Mouse (Mus musculus) limb, embryonic 14.5 days (tissue): ENCODE measurements around the gene Zfp365. TPM values are rescaled to one million over a fixed set of nuclear protein-coding genes. Genes with fewer than 3 reads are reported as not detected.

Experiments used
- ATAC-seq: fragments of 200-750 bp; cut with Nextera tagmentation; 2 replicates; pipeline ENCODE4 v1.8.0; 2017; ENCODE audit warnings: low read depth, moderate number of reproducible peaks, moderate TSS enrichment; ENCODE audit not compliant: low FRiP score
- DNase-seq: peaks from one replicate; pipeline ENCODE4 v3.0.0-alpha.2; 2015; ENCODE audit warnings: low spot score
- H3K27ac ChIP-seq: fragments of 300-500 bp; sonication (generic); replicated peaks from 2 replicates; pipeline ENCODE4 v1.5.1; 2014; ENCODE audit warnings: low read depth, mild to moderate bottlenecking, low read length, moderate library complexity, mixed read lengths
- H3K27me3 ChIP-seq: fragments of 300-500 bp; sonication (generic); 2 replicates; pipeline ENCODE4 v1.6.1; 2014; ENCODE audit warnings: low read length, mixed read lengths; ENCODE audit not compliant: control insufficient read depth, insufficient read depth
- H3K36me3 ChIP-seq: fragments of 300-500 bp; sonication (generic); 2 replicates; pipeline ENCODE4 v1.6.1; 2014; ENCODE audit warnings: mild to moderate bottlenecking, low read length, moderate library complexity, mixed read lengths; ENCODE audit not compliant: control insufficient read depth, insufficient read depth
- H3K4me1 ChIP-seq: fragments of 300-500 bp; sonication (generic); 2 replicates; pipeline ENCODE4 v1.6.1; 2014; ENCODE audit warnings: antibody characterized with exemption, low read length, mixed read lengths; ENCODE audit not compliant: control insufficient read depth, insufficient read depth
- H3K4me2 ChIP-seq: fragments of 300-500 bp; sonication (generic); replicated peaks from 2 replicates; pipeline ENCODE4 v1.6.1; 2014; ENCODE audit warnings: low read depth, mild to moderate bottlenecking, low read length, moderate library complexity; ENCODE audit not compliant: severe bottlenecking
- H3K4me3 ChIP-seq: fragments of 300-500 bp; sonication (generic); replicated peaks from 2 replicates; pipeline ENCODE4 v1.5.1; 2014; ENCODE audit warnings: low read length
- H3K9ac ChIP-seq: fragments of 300-500 bp; sonication (generic); 2 replicates; pipeline ENCODE4 v1.6.1; 2014; ENCODE audit warnings: mild to moderate bottlenecking, low read depth, low read length, moderate library complexity; ENCODE audit not compliant: severe bottlenecking
- H3K9me3 ChIP-seq: fragments of 300-500 bp; sonication (generic); 2 replicates; pipeline ENCODE4 v1.6.1; 2016; ENCODE audit warnings: low read length; ENCODE audit not compliant: control insufficient read depth
- POLR2A ChIP-seq: fragments of 200-500 bp; IDR thresholded peaks from 2 replicates; pipeline ENCODE4 v1.8.0; 2012; ENCODE audit warnings: inconsistent platforms, mild to moderate bottlenecking, moderate library complexity, borderline replicate concordance; ENCODE audit not compliant: insufficient read depth, insufficient read length; ENCODE audit errors: extremely low read depth
- WGBS: fragments of 180-500 bp; shearing (Covaris S2); extraction: QIAGEN DNeasy Blood & Tissue Kit; methylation state at CpG from one replicate; pipeline ENCODE4 v1.1.7; 2014; 5-methylcytosine and 5-hydroxymethylcytosine counted together
- polyA plus RNA-seq, 2 experiments: library from polyadenylated mRNA; depleted of rRNA in 1 of 2; stranded (reverse) in 1 of 2; unstranded in 1 of 2; fragments of >200 nt; fragmentation: Nextera tagmentation in 1 of 2; extraction: Ambion mirVana in 1 of 2; gene quantifications; 2 replicates each; pipeline versions ENCODE4 v1.2.1 to v1.2.3; 2012 to 2014

The Zfp365 gene
- polyA plus RNA-seq, 2 experiments = 1.5 TPM

GRCm38 (mm10) chr10:67901179-67901578 lies 11.3 kb downstream of the Zfp365 start:
- H3K4me2 ChIP-seq = no peak overlapping the region
- no peak for TF ChIP-seq POLR2A
- no peak for DNase-seq
- H3K4me3 ChIP-seq = no peak overlapping the region
- no peaks in the 10 kb centered on the region for H3K4me1 ChIP-seq
- no peak for ATAC-seq
- 51% methylated on average over 5 of the region's 5 CpGs for WGBS
- H3K27me3 ChIP-seq = no peaks in the 10 kb centered on the region
- no peak overlapping the region for H3K27ac ChIP-seq
- no peaks in the 10 kb centered on the region for H3K9me3 ChIP-seq
- no peaks in the 10 kb centered on the region for H3K36me3 ChIP-seq
- no peak overlapping the region for H3K9ac ChIP-seq

- no peak for ATAC-seq
- 82% methylated on average over 4 of the region's 4 CpGs for WGBS
These were observed 13.3 kb downstream of the Zfp365 start for GRCm38 (mm10) chr10:67898949-67899675.

GRCm38 (mm10) chr10:67898355-67898935 lies 14.0 kb downstream of the Zfp365 start:
- H3K4me1 ChIP-seq = no peaks in the 10 kb centered on the region
- H3K4me3 ChIP-seq = no peak overlapping the region
- DNase-seq (no peak), ATAC-seq (no peak)
- TF ChIP-seq POLR2A = no peak
- no peak overlapping the region for H3K9ac ChIP-seq
- H3K4me2 ChIP-seq = no peak overlapping the region
- no peaks in the 10 kb centered on the region for H3K27me3 ChIP-seq
- no peak overlapping the region for H3K27ac ChIP-seq
- no peaks in the 10 kb centered on the region for H3K36me3 ChIP-seq
- WGBS = 89% methylated on average over 9 of the region's 9 CpGs
- no peaks in the 10 kb centered on the region for H3K9me3 ChIP-seq

More at GRCm38 (mm10) chr10:67898949-67899675, 13.3 kb downstream of the Zfp365 start:
- H3K9ac ChIP-seq = no peak overlapping the region
- H3K36me3 ChIP-seq = no peaks in the 10 kb centered on the region
- H3K4me2 ChIP-seq = no peak overlapping the region
- no peak for DNase-seq
- no peak overlapping the region for H3K4me3 ChIP-seq
- H3K27ac ChIP-seq = no peak overlapping the region
- H3K27me3 ChIP-seq = no peaks in the 10 kb centered on the region
- no peaks in the 10 kb centered on the region for H3K4me1 ChIP-seq
- no peaks in the 10 kb centered on the region for H3K9me3 ChIP-seq
- TF ChIP-seq POLR2A = no peak

DNA sequence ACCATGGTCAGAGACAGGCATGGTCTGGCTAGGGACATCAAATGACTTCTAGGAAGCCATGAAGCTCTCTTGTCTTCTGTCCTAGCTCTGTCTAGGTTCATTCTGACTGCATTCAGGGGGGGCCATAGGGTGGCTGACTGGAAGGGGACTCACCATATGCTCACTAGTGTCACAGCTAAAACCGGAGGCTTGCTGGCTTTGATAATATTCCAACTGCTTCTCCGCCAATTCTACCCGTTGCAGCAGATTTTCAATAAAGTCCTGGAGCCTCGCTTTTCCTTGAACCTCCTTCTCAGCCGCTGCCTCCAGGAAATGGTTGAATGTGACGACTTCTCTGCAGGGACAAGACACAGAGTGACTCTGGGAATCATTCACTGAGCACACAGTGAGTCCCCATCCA lies 15.2 kb downstream of the Zfp365 start:
- H3K36me3 ChIP-seq = no peaks in the 10 kb centered on the region
- H3K27me3 ChIP-seq = no peaks in the 10 kb centered on the region
- no peak overlapping the region for H3K4me3 ChIP-seq
- ATAC-seq (no peak), DNase-seq (no peak)
- H3K4me1 ChIP-seq = no peaks in the 10 kb centered on the region
- no peak overlapping the region for H3K4me2 ChIP-seq
- H3K27ac ChIP-seq = no peak overlapping the region
- no peak for TF ChIP-seq POLR2A
- H3K9me3 ChIP-seq = no peaks in the 10 kb centered on the region
- no peak overlapping the region for H3K9ac ChIP-seq
- 88% methylated on average over 6 of the region's 6 CpGs for WGBS

DNA sequence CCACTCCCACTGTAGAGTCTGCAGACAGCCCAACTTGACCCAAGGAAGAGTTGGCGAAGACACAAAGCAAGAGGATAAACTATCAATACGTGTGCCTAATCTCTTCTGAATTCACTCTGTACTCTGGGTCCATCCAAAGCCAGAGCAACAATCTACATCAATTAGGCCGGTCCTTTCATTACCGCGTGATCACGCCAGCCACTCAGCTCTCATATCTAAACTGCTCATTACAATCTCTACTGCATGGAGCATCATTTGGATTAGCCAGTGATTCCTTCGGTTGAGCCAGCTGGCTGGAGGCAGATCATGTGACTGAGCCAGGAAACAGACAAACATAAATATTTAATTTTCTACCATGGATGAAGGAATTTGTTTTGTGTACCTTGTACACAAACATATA lies 17.8 kb downstream of the Zfp365 start:
- H3K4me1 ChIP-seq = no peaks in the 10 kb centered on the region
- H3K9me3 ChIP-seq = no peaks in the 10 kb centered on the region
- ATAC-seq = no peak
- H3K27ac ChIP-seq = no peak overlapping the region
- H3K4me3 ChIP-seq = no peak overlapping the region
- H3K27me3 ChIP-seq = no peaks in the 10 kb centered on the region
- no peak for TF ChIP-seq POLR2A
- no peaks in the 10 kb centered on the region for H3K36me3 ChIP-seq
- no peak overlapping the region for H3K4me2 ChIP-seq
- no peak for DNase-seq
- 95% methylated on average over 7 of the region's 7 CpGs for WGBS
- no peak overlapping the region for H3K9ac ChIP-seq

DNA sequence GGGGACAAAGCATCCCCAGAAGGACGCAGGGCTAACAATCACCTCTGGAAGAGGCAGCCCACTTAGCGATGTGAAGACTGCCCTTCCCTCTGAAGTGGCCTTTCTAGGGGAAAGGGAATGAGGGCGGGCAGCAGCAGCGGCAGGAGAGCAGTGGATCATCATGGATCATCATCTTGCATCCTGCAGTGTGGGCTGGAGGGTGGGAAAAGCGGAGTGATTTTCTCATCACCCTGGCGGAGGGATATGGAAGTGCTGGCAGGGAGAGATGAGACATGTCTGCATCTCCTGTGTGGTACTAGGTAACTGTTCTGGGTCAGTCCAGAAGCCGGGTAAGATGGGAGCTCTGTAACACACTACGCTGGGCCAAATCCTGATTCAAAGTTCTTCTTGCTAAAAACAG lies 18.4 kb downstream of the Zfp365 start:
- H3K9me3 ChIP-seq = no peaks in the 10 kb centered on the region
- ATAC-seq (no peak), DNase-seq (no peak)
- H3K4me3 ChIP-seq = no peak overlapping the region
- no peak overlapping the region for H3K27ac ChIP-seq
- no peak for TF ChIP-seq POLR2A
- H3K9ac ChIP-seq = no peak overlapping the region
- 75% methylated on average over 8 of the region's 8 CpGs for WGBS
- no peaks in the 10 kb centered on the region for H3K27me3 ChIP-seq
- no peak overlapping the region for H3K4me2 ChIP-seq
- no peaks in the 10 kb centered on the region for H3K4me1 ChIP-seq
- H3K36me3 ChIP-seq = no peaks in the 10 kb centered on the region
